Mouse (Mus musculus): ENCODE results near the gene Mogs.

The Mogs gene

DNA sequence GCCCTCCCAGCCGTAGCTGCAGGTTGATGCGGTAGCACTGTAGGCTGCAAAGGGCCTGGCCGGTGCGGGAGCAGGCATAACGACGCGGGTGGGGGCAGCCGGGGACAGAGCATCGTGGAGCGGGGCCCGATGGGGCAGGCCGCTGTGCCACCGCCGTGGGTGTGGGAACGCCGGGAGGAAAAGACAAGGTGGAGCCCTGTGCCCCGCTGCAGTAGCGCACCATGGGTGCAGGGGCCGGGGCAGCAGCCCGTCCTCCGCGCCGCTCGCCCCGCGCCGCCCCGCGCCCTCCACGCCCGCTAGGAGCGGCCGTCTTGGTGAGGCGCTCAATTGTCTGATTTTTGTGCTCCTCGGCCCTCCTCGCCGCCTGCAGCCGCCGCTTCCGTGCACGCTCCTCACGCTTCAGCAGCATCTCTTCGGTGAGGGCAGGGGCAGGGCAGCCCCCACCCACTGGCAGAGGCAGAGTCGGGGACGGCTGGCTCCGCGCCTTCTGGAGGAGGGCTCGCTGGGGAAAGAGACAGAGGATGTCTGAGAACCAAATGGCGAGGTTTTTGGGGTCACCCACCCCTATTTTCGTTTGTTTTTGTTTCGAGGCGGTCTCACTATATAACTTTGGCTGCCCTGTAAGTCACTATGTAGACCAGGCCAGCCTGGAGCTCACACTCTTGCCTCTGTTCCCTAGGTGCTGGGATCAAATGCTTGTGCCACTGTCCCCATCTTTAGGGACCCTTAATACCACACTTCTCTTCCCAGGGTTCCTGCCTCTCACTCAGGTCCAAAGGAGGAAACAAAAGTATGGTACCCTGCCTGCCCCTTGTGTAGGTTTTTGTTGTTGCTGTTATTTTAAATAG, 6.8 kb downstream of the Mogs start:
- DNase-seq (ENCODE audit: low spot score in 2 of 2), result no peak

DNA sequence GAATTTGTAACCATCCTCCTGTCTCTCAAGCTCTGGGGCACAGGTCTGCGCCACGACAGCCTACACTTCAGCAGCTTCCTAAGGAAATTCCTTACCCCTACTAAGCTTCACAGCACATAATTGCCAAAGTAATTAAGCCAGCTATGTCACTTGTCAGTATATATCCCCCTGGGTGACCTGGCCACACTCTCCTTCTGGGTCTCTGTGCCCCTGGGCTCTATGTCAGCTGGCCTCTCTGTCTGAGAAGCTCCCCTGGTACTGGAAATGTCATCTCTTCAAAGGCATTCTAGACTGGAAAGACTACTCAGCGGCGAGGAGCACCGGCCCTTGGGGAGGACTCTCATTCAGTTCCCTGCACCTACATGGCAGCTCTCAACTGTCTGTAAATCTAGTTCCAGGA, 7.7 kb downstream of the Mogs start:
- DNase-seq (ENCODE audit: low spot score in 2 of 2), result no peak

GRCm38 (mm10) chr6:83124851-83125312, 9.6 kb downstream of the Mogs start:
- DNase-seq (ENCODE audit: low spot score in 2 of 2), result peak; percentile 87 to 93

- DNase-seq (ENCODE audit: low spot score in 2 of 2), result no peak
These were observed 10.0 kb downstream of the Mogs start, which contains the start of gene Ino80b for GRCm38 (mm10) chr6:83125331-83125730. Gene Ino80b (minus strand): TSS chr6:83125431.

- DNase-seq (ENCODE audit: low spot score in 2 of 2), result no peak
These were observed 12.1 kb downstream of the Mogs start for GRCm38 (mm10) chr6:83127419-83127818.

DNA sequence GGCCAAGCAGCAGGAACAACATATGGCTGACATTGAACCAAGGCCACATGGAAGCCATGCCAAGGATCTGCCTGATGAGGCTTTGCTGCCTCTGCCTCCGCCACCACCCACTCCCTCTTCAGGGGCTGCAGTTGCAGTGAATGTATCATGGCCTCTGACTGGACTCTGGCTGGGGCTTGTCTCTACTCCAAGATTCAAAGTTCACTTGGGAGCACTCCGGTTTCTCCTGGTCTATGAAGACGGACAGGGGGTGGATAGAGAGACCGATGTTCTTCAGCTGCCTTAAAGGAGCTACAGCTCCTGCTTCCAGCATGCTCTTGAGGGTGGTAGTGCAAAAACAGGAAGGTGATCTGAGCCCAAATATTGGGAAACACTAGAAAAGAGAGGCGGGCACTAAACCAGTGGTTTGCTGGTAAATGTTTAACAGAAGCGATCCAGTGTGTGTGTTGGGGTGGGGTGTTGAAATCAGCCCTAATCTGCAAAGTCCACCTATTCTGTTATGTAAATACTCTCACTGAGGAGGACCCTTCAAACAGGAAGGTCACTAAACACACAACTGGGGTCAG, 16.3 kb downstream of the Mogs start:
- DNase-seq (ENCODE audit: low spot score in 2 of 2), result no peak

GRCm38 (mm10) chr6:83132176-83132919, 17.1 kb downstream of the Mogs start:
- DNase-seq (ENCODE audit: low spot score in 2 of 2), result no peak

GRCm38 (mm10) chr6:83134226-83134625, 18.9 kb downstream of the Mogs start:
- no peak for DNase-seq (ENCODE audit: low spot score in 2 of 2)

DNA sequence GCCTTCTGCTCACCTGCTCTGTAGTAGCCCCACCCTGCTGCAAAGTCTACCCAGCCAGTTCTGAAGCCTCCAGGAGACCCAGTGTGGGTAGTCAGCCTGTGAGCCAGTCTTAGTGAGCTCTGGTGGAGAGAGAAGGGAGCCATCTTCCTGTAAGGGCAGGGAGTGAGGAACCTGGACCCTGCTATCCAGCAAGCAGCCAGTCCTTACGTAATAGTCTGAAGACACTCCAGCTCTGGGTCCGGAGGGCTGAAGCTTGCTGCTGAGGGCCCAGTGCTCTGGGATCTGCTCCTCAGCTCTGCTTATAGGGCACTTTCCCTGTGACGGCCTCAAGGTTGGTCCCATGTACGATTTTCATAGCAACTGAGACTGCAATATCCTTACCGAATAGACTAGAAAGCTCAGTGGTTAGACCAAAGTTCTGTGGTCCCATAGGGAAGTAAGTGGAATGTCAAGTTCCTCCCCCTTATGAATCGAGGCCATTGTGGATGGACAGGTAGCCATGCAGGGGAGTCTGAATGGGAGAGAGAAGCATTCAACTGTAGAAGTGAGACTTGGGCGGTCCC, 19.7 kb downstream of the Mogs start, which contains the start of gene Rtkn:
Gene Rtkn, plus strand, starts transcription at position 513 of the 563 bp plus-strand sequence.
- no peak for DNase-seq (ENCODE audit: low spot score in 2 of 2)

- DNase-seq (ENCODE audit: low spot score in 2 of 2), result no peak
These were observed 20.4 kb downstream of the Mogs start for GRCm38 (mm10) chr6:83135571-83136161.

GRCm38 (mm10) chr6:83136291-83136880, 21.1 kb downstream of the Mogs start:
- no peak for DNase-seq (ENCODE audit: low spot score in 2 of 2)

DNA sequence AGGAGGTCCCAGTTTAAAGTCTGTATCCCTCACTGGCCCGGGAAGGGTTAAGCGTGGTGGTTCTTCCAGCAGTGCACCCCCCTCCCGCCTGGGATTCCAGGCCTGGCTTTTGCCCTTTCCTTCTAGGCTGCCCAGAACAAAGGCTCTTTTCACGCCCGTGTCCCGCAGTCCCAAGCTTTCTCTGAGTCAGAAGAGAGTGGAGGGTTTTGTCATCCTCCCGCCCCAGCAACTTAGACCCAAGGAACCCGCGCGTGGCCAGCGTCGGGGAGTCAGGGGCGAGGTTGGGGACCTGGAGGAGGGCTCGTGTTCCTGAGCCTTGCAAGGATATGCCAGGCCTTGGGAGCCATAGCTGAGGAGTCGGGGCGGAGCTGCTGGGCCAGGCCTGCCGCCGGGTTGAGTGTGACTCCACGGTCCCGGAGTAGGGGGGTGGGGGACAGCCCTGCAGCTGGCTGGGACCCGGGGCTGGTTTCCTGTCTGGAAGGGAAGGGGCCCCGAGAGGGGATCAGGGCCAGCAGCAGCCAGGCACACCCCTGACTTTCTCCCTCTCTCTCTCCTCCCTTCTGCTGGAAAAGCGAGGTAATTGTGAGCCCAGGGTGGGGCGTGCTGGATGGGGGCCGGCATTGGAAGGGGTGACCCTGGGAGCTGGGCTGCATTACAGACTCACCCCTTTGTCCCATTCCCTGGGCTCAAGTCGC, 21.7 kb downstream of the Mogs start:
- DNase-seq (ENCODE audit: low spot score in 2 of 2), result peak; percentile 55 to 60

DNA sequence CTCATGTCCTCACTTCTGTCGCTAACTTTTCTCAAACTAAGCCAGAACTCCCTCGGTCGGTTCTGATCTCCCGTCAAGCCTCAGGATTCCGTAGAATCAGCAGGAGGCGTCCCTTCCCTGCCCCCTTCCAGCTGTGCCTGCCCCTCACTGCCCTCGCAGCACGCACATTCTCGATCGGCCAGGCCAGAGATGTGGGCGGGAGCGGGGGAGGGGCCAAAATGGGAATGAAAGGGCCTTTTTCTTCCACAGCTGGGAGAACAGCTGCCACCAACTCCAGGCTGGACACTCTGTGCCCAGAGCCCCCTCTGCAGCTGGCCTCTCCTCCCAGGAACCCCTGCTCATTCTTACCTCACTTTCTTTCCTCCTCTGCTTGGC, 22.3 kb downstream of the Mogs start:
- DNase-seq (ENCODE audit: low spot score in 2 of 2), result peak; percentile 78 to 83

GRCm38 (mm10) chr6:83138056-83138455, 22.8 kb downstream of the Mogs start:
- no peak for DNase-seq (ENCODE audit: low spot score in 2 of 2)

DNA sequence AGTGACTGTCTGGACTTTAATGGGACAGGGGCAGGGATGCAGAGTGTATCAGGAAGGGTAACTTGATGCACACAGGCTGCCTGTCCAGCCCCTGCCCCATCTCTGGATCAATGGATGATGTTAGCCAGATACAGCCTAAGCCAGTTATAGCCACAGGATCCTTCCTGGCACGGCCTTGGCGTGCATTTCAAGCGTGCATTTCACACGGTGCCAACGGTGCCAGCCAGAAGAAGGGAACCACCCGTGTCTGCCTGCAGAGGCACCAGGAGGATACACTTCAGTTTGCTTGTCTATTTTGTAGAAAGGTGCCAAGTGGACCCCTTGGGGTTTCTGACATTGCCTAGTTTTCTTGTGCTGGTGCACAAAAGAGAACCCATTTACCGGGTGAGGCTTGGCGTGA, 24.7 kb downstream of the Mogs start:
- DNase-seq (ENCODE audit: low spot score in 2 of 2), result no peak

GRCm38 (mm10) chr6:83141636-83142035, 26.3 kb downstream of the Mogs start:
- no peak for DNase-seq (ENCODE audit: low spot score in 2 of 2)

DNA sequence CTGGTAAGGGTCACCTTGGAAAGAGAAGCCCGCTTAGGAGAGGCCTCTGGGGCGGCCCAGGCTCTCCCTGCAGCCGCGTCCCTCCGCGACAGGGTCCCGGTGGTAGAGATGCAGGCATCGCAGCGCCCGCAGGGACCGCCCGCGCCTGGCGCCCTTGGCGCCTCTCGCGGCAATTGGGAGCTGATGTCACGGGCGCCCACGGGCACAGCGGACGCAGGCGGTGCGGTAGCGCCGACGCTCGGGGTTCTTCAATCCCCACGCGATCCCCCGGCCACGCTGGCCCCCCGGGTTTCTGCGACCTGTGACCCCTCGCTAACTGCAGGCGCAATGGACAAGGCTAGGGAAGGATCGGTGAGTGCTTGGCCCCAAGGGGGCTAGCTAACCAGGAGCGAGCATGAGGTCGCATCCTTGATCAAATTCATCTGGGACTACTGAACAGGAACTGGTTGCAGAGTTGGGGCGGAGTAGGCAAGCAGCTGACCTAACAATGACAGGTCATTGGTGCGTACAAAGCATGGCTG, 27.0 kb downstream of the Mogs start:
- DNase-seq (ENCODE audit: low spot score in 2 of 2), result no peak

DNA sequence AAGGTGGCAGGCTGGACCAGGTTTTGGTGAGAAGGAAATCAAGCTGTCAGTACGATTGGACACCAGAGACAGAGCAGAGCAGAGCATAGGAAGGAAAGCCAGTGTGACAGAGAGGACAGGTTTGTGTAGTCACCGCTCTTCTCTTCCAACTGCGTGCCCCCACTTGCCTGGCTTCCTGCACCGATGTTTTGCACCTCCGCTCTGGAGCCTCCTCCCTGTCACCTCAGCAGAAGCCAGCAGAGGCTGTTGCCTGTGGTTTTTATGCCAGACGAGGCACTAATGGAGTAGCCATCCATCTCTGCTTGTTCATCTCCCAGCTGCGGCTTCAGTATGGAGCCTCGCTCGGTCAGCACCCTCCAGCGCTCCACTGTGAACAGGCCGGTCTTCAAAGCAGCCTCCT, 27.6 kb downstream of the Mogs start:
- DNase-seq (ENCODE audit: low spot score in 2 of 2), result peak in 1 of 2 experiments; percentile 46

GRCm38 (mm10) chr6:83145209-83145608, 29.9 kb downstream of the Mogs start:
- DNase-seq (ENCODE audit: low spot score in 2 of 2), result no peak

DNA sequence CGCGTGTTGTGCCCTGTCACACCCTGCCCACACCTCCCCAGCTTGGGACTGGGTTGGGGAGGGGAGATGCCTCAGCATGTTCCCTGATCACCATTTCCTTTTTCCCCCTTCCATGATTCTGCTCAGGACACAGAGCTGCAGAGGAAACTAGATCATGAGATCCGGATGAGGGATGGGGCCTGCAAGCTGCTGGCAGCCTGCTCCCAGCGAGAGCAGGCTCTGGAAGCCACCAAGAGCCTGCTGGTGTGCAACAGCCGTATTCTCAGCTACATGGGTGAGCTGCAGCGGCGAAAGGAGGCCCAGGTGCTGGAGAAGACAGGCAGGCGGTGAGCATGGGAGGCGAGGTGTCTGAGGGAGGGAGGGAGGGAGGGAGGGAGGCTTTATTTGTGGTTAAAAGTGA, 30.5 kb downstream of the Mogs start:
- DNase-seq (ENCODE audit: low spot score in 2 of 2), result no peak

Data from urinary bladder, postnatal 36 days (tissue).